Mouse (Mus musculus): ENCODE data around the gene Dab2ip.
A peak's percentile ranks its signal among the peaks of the same experiment; 100 is the strongest.

Dab2ip gene

GRCm38 (mm10) chr2:35622261-35623103 lies 64.4 kb downstream of the Dab2ip start:
- DNase-seq (ENCODE audit: low read depth, low spot score) = no peak

GRCm38 (mm10) chr2:35623104-35623377 lies 65.0 kb downstream of the Dab2ip start:
- no peak for DNase-seq (ENCODE audit: low read depth, low spot score)

GRCm38 (mm10) chr2:35623431-35624148 lies 65.5 kb downstream of the Dab2ip start:
- DNase-seq (ENCODE audit: low read depth, low spot score) = peak; percentile 58

- DNase-seq (ENCODE audit: low read depth, low spot score) = peak; percentile 96
Measured at GRCm38 (mm10) chr2:35624380-35625006, 66.4 kb downstream of the Dab2ip start.

- no peak for DNase-seq (ENCODE audit: low read depth, low spot score)
Measured at GRCm38 (mm10) chr2:35625007-35625380, 66.9 kb downstream of the Dab2ip start.

- DNase-seq (ENCODE audit: low read depth, low spot score) = peak; percentile 59
Measured at GRCm38 (mm10) chr2:35625526-35625925, 67.5 kb downstream of the Dab2ip start.

GRCm38 (mm10) chr2:35626181-35626727 lies 68.2 kb downstream of the Dab2ip start:
- DNase-seq (ENCODE audit: low read depth, low spot score) = peak; percentile 92

- DNase-seq (ENCODE audit: low read depth, low spot score) = peak; percentile 60
Measured at GRCm38 (mm10) chr2:35627298-35627898, 69.3 kb downstream of the Dab2ip start.

GRCm38 (mm10) chr2:35628052-35628451 lies 70.0 kb downstream of the Dab2ip start:
- peak; percentile 68 for DNase-seq (ENCODE audit: low read depth, low spot score)

GRCm38 (mm10) chr2:35628656-35629055 lies 70.6 kb downstream of the Dab2ip start:
- DNase-seq (ENCODE audit: low read depth, low spot score) = peak; percentile 96

- DNase-seq (ENCODE audit: low read depth, low spot score) = no peak
Measured at GRCm38 (mm10) chr2:35629126-35629525, 71.1 kb downstream of the Dab2ip start.

- no peak for DNase-seq (ENCODE audit: low read depth, low spot score)
Measured at GRCm38 (mm10) chr2:35633392-35633791, 75.3 kb downstream of the Dab2ip start.

- DNase-seq (ENCODE audit: low read depth, low spot score) = no peak
Measured at GRCm38 (mm10) chr2:35634963-35635362, 76.9 kb downstream of the Dab2ip start.

GRCm38 (mm10) chr2:35635541-35635940 lies 77.5 kb downstream of the Dab2ip start:
- peak; percentile 64 for DNase-seq (ENCODE audit: low read depth, low spot score)

- peak; percentile 85 for DNase-seq (ENCODE audit: low read depth, low spot score)
Measured at GRCm38 (mm10) chr2:35637880-35638535, 79.9 kb downstream of the Dab2ip start.

GRCm38 (mm10) chr2:35639799-35640198 lies 81.7 kb downstream of the Dab2ip start:
- DNase-seq (ENCODE audit: low read depth, low spot score) = no peak

GRCm38 (mm10) chr2:35640576-35640975 lies 82.5 kb downstream of the Dab2ip start:
- peak; percentile 93 for DNase-seq (ENCODE audit: low read depth, low spot score)

GRCm38 (mm10) chr2:35642224-35642623 lies 84.2 kb downstream of the Dab2ip start:
- DNase-seq (ENCODE audit: low read depth, low spot score) = peak; percentile 43

GRCm38 (mm10) chr2:35646553-35646952 lies 88.5 kb downstream of the Dab2ip start:
- DNase-seq (ENCODE audit: low read depth, low spot score) = peak; percentile 44

- peak; percentile 78 for DNase-seq (ENCODE audit: low read depth, low spot score)
Measured at GRCm38 (mm10) chr2:35649708-35650107, 91.6 kb downstream of the Dab2ip start.

GRCm38 (mm10) chr2:35651297-35651731 lies 93.2 kb downstream of the Dab2ip start:
- peak; percentile 87 for DNase-seq (ENCODE audit: low read depth, low spot score)
